Mouse (Mus musculus) ES-Bruce4 (cell line): ENCODE results near the gene Nav3.

Experiments
- CTCF ChIP-seq: IDR thresholded peaks from one replicate; pipeline ENCODE4 v1.8.1; 2011; ENCODE audit warnings: low read depth, low read length
- POLR2A ChIP-seq: IDR thresholded peaks from one replicate; pipeline ENCODE4 v1.8.1; 2011; ENCODE audit warnings: low read length; ENCODE audit not compliant: insufficient read depth

- no peak for TF ChIP-seq POLR2A
- TF ChIP-seq CTCF, result no peak
Observed at GRCm38 (mm10) chr10:110120572-110120971, 335.4 kb downstream of the Nav3 start.
